Mouse (Mus musculus) MEL-GATA-1-ER (cell line): Measurements from ENCODE around the gene Ift74.

ENCODE experiments used
- DNase-seq: peaks from one replicate; pipeline ENCODE4 v3.0.0-alpha.2; 2012; ENCODE audit warnings: low read depth; ENCODE audit errors: extremely low read depth

Ift74 gene

GRCm38 (mm10) chr4:94691078-94691477 lies 76.8 kb downstream of the Ift74 start:
- DNase-seq: peak; percentile 91

DNA sequence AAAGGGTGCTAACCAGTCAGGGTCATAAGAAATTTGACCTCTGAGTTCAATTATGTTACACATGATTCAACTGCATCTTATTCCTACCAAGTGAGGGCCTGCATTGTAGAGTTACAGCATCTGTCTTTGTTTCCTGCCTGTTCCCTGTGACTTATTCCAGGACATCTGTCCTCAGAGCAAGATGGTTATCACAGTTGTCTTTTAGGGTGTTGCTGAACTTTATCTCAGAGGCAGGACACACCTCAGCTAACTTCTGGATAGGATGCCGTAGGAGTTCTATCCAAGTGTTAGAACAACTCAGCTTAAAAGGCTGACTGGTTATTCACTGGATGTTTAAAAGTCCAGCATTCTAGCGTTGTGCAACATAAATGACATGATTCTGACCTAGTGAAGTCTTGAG lies 77.9 kb downstream of the Ift74 start:
- no peak for DNase-seq

DNA sequence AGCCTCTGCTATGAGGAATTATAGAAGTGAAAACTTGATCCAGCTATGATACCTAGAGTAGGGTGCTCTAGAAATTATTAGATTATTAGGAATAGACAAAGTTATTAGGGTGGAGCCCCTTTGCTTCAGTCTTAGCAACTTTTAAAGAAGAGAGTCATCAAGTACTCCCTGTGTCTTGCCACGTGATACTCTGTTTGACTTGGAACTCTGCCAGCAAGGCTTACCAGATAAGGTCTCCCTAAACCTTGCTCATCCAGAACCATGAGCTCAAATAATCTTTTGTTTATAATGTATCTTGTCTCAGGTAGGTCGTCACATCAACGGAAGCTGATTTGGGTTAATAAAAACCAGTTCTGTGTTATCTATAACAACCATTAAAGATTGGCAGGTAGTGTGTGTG lies 82.1 kb downstream of the Ift74 start:
- no peak for DNase-seq

- DNase-seq: peak; percentile 27
These were observed 96.7 kb downstream of the Ift74 start for GRCm38 (mm10) chr4:94711002-94711401.

DNA sequence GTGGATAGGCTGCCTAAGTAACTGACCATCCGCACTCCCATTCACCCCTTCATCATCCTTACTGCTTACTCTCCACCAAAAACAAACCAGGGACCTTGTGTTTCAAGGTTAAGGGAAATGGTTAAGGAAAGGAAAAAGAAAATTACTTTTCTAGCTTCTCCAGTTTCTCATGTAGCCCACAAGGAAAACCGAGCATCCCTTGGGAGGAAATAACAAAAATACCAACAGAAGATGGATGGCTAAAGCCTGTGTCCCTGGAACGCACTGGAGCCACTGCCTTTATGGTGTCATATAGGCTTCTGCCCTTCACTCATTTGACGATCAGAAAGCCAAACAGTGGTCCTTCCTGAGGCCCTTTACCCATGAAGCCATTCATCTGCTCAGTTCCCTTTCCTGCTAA lies 97.1 kb downstream of the Ift74 start:
- no peak for DNase-seq

GRCm38 (mm10) chr4:94713741-94714140 lies 99.5 kb downstream of the Ift74 start:
- DNase-seq: no peak

- DNase-seq: no peak
These were observed 100.9 kb downstream of the Ift74 start for GRCm38 (mm10) chr4:94715166-94715565.

DNA sequence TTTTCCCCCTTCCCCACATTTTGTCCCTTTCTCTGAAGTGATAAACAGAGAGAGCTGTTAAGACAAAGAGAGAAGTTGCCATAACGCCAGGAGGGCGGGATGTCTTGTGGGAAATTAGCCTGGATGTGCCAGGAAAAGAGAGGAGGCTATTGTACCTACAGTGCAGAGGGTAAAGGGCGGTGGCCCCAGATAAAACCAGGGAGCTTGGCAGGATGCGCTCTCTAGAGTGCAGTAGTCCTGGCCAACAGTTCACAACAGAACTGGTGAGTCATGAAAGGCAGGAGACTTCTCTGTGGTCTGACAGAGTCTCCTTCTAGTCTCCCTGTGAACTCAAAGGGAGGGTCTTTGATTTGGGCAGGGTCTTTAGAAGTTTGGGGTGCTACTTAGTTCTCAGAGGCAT lies 111.5 kb downstream of the Ift74 start:
- DNase-seq: no peak

DNA sequence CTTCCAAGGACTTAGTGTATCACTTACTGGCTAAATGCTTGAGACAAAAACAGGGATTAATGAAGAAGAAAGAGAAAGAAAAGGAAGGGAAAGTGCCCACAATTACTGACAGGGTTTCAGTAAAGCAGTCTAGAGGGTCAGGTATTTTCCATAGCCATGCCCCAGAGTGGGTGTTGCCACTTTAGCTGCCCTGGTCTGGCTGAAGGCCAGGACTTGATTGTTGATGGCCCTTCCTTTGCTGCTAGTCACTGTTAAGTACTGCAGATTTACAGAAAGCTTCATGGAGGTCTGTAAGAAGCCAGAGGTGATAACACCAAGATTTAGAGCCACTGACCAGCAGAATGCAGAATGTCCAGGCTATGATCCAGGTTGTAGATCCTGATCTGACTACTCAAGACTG lies 118.4 kb downstream of the Ift74 start:
- no peak for DNase-seq

- DNase-seq: no peak
These were observed 123.3 kb downstream of the Ift74 start for GRCm38 (mm10) chr4:94737326-94738295.

DNA sequence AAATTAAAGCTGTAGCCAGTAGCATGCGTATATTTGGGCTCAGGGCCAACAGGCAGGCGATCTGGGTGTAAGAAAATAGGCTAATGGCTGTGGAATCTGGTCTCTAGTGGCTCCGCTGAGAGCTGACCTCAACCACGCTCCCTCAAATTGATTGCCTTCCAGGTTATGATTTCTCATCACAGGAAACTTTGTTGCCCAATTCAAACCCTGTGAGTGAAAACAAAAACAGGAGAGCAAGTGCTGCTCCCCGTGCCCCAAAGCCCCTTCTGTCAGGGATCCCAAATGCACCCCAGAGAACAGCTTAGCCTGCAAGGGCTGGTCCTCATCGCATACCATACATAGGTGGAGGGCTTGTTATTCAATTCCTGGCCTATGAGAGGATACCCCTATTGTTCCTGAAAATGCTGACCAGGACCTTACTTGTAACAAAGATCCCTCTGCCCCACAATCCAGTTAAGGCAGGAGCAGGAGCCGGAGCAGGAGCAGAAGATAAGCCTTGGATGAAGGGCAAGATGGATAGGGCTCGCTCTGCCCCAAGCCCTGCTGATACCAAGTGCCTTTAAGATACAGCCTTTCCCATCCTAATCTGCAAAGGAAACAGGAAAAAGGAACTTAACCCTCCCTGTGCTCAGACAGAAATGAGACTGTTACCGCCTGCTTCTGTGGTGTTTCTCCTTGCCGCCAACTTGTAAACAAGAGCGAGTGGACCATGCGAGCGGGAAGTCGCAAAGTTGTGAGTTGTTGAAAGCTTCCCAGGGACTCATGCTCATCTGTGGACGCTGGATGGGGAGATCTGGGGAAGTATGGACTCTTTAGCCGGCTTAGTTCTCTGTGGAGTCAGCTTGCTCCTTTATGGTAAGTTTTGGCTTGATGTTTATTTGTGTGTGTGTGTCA lies 124.8 kb downstream of the Ift74 start, which contains the start of gene Tek:
Gene Tek, plus strand, starts transcription at position 452 of the 894 bp plus-strand sequence.
- peak; percentile 43 for DNase-seq

DNA sequence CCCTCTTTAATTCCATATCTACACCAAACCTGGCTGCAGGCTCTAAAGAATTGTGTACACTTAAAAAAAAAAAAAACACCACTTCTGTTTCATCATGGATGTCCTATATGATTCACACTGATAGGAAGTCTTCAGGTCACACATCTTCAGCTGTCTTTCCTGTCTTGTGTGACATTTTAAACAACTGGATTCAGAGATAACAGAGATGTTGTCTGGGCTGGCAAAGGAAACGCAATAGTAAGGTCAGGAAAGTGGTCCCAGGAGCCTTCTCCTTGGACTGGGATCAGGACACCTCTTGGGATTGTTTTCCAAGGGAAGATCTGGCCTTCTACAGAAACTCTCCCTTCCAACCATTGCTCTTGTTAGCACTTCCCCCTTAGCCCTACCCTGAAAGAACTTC lies 127.5 kb downstream of the Ift74 start:
- no peak for DNase-seq
